Mouse (Mus musculus): ENCODE measurements at regions not wholly inside any gene's neighbourhood (a gene's known extent, or its start where the extent isn't known, plus 50 kb on each side); places are given as distances from the start of the nearest gene placed in this dataset.

DNA sequence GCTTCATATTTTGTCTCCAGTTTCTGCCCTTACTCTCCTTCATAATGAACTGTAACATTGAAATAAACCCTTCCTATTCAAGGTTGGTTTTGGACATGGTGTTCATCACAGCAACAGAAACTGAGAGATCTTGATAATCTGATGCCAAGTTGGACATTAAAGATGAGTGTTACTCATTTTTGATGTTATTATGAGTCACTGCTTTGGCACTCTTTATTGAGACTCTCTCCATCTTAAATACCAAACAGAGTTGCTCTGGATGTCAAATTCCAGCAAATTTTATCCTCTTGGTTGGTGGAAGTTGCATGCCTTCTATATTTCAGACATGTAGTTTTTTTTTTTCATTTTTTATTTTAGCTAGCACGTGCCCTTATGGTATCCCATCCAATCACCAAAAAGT, 229.5 kb downstream of the Papss1 start:
- TF ChIP-seq CTCF (IDR thresholded peaks at IDR 0.05; ENCODE audit: low read depth, low read length) (no peak), POLR2A (IDR thresholded peaks at IDR 0.05; ENCODE audit: borderline replicate concordance, low read depth, low read length) (no peak)
